Mouse (Mus musculus) embryonic facial prominence, embryonic 13.5 days (tissue): ENCODE data around the gene Nfkbie. TPM values are rescaled to one million over a fixed set of nuclear protein-coding genes. Genes with fewer than 3 reads are reported as not detected.

Experiments
- ATAC-seq: fragments of 200-750 bp; cut with Nextera tagmentation; 2 replicates; pipeline ENCODE4 v1.8.0; 2017; ENCODE audit warnings: low read depth; ENCODE audit not compliant: insufficient number of reproducible peaks, insufficient read depth, low FRiP score, low TSS enrichment
- H3K27ac ChIP-seq: fragments of 300-500 bp; sonication (generic); 2 replicates; pipeline ENCODE4 v1.5.1; 2015; ENCODE audit warnings: moderate library complexity, mild to moderate bottlenecking, inconsistent platforms
- H3K27me3 ChIP-seq: fragments of 300-500 bp; sonication (generic); 2 replicates; pipeline ENCODE4 v1.6.1; 2015; ENCODE audit warnings: mild to moderate bottlenecking, inconsistent platforms
- H3K36me3 ChIP-seq: fragments of 300-500 bp; sonication (generic); 2 replicates; pipeline ENCODE4 v1.6.1; 2015; ENCODE audit warnings: mild to moderate bottlenecking, inconsistent platforms
- H3K4me1 ChIP-seq: fragments of 300-500 bp; sonication (generic); 2 replicates; pipeline ENCODE4 v1.6.1; 2015; ENCODE audit warnings: inconsistent platforms
- H3K4me2 ChIP-seq: fragments of 300-500 bp; sonication (generic); 2 replicates; pipeline ENCODE4 v1.6.1; 2015; ENCODE audit warnings: moderate library complexity, mild to moderate bottlenecking, inconsistent platforms
- H3K4me3 ChIP-seq: fragments of 300-500 bp; sonication (generic); 2 replicates; pipeline ENCODE4 v1.5.1; 2015; ENCODE audit warnings: mild to moderate bottlenecking, inconsistent platforms
- H3K9ac ChIP-seq: fragments of 300-500 bp; sonication (generic); 2 replicates; pipeline ENCODE4 v1.6.1; 2015; ENCODE audit warnings: mild to moderate bottlenecking, inconsistent platforms
- H3K9me3 ChIP-seq: fragments of 300-500 bp; sonication (generic); 2 replicates; pipeline ENCODE4 v1.6.1; 2016; ENCODE audit warnings: inconsistent platforms
- WGBS: fragments of 180-500 bp; shearing (Covaris S2); methylation state at CpG from one replicate; pipeline ENCODE4 v1.1.7; 2015; ENCODE audit warnings: mixed read lengths; 5-methylcytosine and 5-hydroxymethylcytosine counted together
- polyA plus RNA-seq: library from polyadenylated mRNA; unstranded; fragments of >200 nt; fragmentation: Nextera tagmentation; extraction: Ambion mirVana; gene quantifications from 2 replicates; pipeline ENCODE4 v1.2.1, GENCODE M21; 2015

Nfkbie gene
- 4.7 TPM in 2 replicates for polyA plus RNA-seq

GRCm38 (mm10) chr17:45555452-45556106 is at the start of gene Nfkbie:
Gene Nfkbie, plus strand, starts transcription at chr17:45555703.
- WGBS: under 1% methylated on average over 45 of the region's 45 CpGs
- peaks cover 34% of the 10 kb centered on the region for H3K4me1 ChIP-seq
- H3K27me3 ChIP-seq: peaks cover 27% of the 10 kb centered on the region
- H3K4me3 ChIP-seq: peak within 1 kb of the TSS; percentile 68
- no peaks in the 10 kb centered on the region for H3K9me3 ChIP-seq
- no peak within 1 kb of the TSS; the same call in 1 of the 2 replicates for H3K27ac ChIP-seq
- H3K36me3 ChIP-seq: peaks cover 3% of the 10 kb centered on the region; the same call in 1 of the 2 replicates
- H3K4me2 ChIP-seq: peak within 1 kb of the TSS; percentile 97
- ATAC-seq: peak; percentile 63
- H3K9ac ChIP-seq: peak within 1 kb of the TSS; percentile 82

- Histone ChIP-seq H3K4me1 (peaks cover 15% of the 10 kb centered on the region), H3K4me3 (peak overlapping the region; percentile 81; the same call in 1 of the 2 replicates), H3K36me3 (peaks cover 23% of the 10 kb centered on the region), H3K27ac (no peak overlapping the region), H3K27me3 (no peaks in the 10 kb centered on the region), H3K9ac (peak overlapping the region; percentile 23; the same call in 1 of the 2 replicates), H3K4me2 (peak overlapping the region; percentile 56), H3K9me3 (no peaks in the 10 kb centered on the region)
- no peak for ATAC-seq
- WGBS: 66% methylated on average over 6 of the region's 6 CpGs
Observed at GRCm38 (mm10) chr17:45505941-45506465, 49.5 kb upstream of the Nfkbie start.

- ATAC-seq: peak; percentile 92
- H3K9me3 ChIP-seq: no peaks in the 10 kb centered on the region
- peaks cover 15% of the 10 kb centered on the region for H3K4me1 ChIP-seq
- peak within 1 kb of the TSS; percentile 81 for H3K4me3 ChIP-seq
- peaks cover 30% of the 10 kb centered on the region for H3K36me3 ChIP-seq
- WGBS: under 1% methylated on average over 42 of the region's 42 CpGs
- peak within 1 kb of the TSS; percentile 82 for H3K27ac ChIP-seq
- no peaks in the 10 kb centered on the region for H3K27me3 ChIP-seq
- peak within 1 kb of the TSS; percentile 56 for H3K4me2 ChIP-seq
- peak within 1 kb of the TSS; percentile 79 for H3K9ac ChIP-seq
Observed at GRCm38 (mm10) chr17:45506700-45507189, 48.8 kb upstream of the Nfkbie start, which contains the start of gene Aars2. Gene Aars2, plus strand, starts transcription at chr17:45506841.

- Histone ChIP-seq H3K4me3 (no peak overlapping the region), H3K4me1 (peaks cover 14% of the 10 kb centered on the region)
- WGBS: 93% methylated on average over 4 of the region's 4 CpGs
Observed at GRCm38 (mm10) chr17:45510871-45511270, 44.6 kb upstream of the Nfkbie start.

GRCm38 (mm10) chr17:45511757-45512156 is 43.7 kb upstream of the Nfkbie start:
- peaks cover 8% of the 10 kb centered on the region for H3K4me1 ChIP-seq
- no peak overlapping the region for H3K4me3 ChIP-seq
- no peak overlapping the region for H3K4me2 ChIP-seq
- no peaks in the 10 kb centered on the region for H3K27me3 ChIP-seq
- H3K36me3 ChIP-seq: peaks cover 54% of the 10 kb centered on the region
- H3K9me3 ChIP-seq: no peaks in the 10 kb centered on the region
- no peak overlapping the region for H3K27ac ChIP-seq
- no peak overlapping the region for H3K9ac ChIP-seq
- ATAC-seq: no peak
- WGBS: 90% methylated on average over 4 of the region's 4 CpGs

More at GRCm38 (mm10) chr17:45510871-45511270, 44.6 kb upstream of the Nfkbie start:
- no peak for ATAC-seq
- no peaks in the 10 kb centered on the region for H3K27me3 ChIP-seq
- H3K27ac ChIP-seq: no peak overlapping the region
- no peak overlapping the region for H3K4me2 ChIP-seq
- peaks cover 46% of the 10 kb centered on the region for H3K36me3 ChIP-seq
- H3K9ac ChIP-seq: no peak overlapping the region
- H3K9me3 ChIP-seq: no peaks in the 10 kb centered on the region

GRCm38 (mm10) chr17:45515204-45515726 is 40.2 kb upstream of the Nfkbie start:
- no peak for ATAC-seq
- WGBS: 56% methylated on average over 15 of the region's 15 CpGs
- H3K36me3 ChIP-seq: peaks cover 72% of the 10 kb centered on the region
- H3K4me2 ChIP-seq: no peak overlapping the region
- H3K9ac ChIP-seq: no peak overlapping the region
- H3K4me1 ChIP-seq: no peaks in the 10 kb centered on the region
- H3K27me3 ChIP-seq: no peaks in the 10 kb centered on the region
- no peaks in the 10 kb centered on the region for H3K9me3 ChIP-seq
- no peak overlapping the region for H3K4me3 ChIP-seq
- H3K27ac ChIP-seq: no peak overlapping the region

GRCm38 (mm10) chr17:45515806-45516205 is 39.7 kb upstream of the Nfkbie start:
- Histone ChIP-seq H3K9ac (no peak overlapping the region), H3K9me3 (no peaks in the 10 kb centered on the region), H3K4me1 (no peaks in the 10 kb centered on the region), H3K4me2 (no peak overlapping the region), H3K4me3 (no peak overlapping the region), H3K27me3 (no peaks in the 10 kb centered on the region), H3K36me3 (peaks cover 72% of the 10 kb centered on the region), H3K27ac (no peak overlapping the region)
- WGBS: 82% methylated on average over 10 of the region's 10 CpGs
- no peak for ATAC-seq

GRCm38 (mm10) chr17:45516488-45516887 is 39.0 kb upstream of the Nfkbie start:
- H3K27me3 ChIP-seq: no peaks in the 10 kb centered on the region
- peaks cover 69% of the 10 kb centered on the region for H3K36me3 ChIP-seq
- no peak overlapping the region for H3K4me2 ChIP-seq
- no peak overlapping the region for H3K9ac ChIP-seq
- no peak overlapping the region for H3K4me3 ChIP-seq
- H3K27ac ChIP-seq: no peak overlapping the region
- 57% methylated on average over 8 of the region's 8 CpGs for WGBS
- no peak for ATAC-seq
- 0 out of 2 replicates have a peak, but pooled peaks cover 7% of the 10 kb centered on the region for H3K4me1 ChIP-seq
- H3K9me3 ChIP-seq: no peaks in the 10 kb centered on the region

GRCm38 (mm10) chr17:45517135-45517534 is 38.4 kb upstream of the Nfkbie start:
- no peak overlapping the region for H3K27ac ChIP-seq
- peaks cover 67% of the 10 kb centered on the region for H3K36me3 ChIP-seq
- H3K4me1 ChIP-seq: 0 out of 2 replicates have a peak, but pooled peaks cover 8% of the 10 kb centered on the region
- no peak overlapping the region for H3K9ac ChIP-seq
- no peak overlapping the region for H3K4me3 ChIP-seq
- H3K27me3 ChIP-seq: no peaks in the 10 kb centered on the region
- WGBS: 92% methylated on average over 21 of the region's 21 CpGs
- ATAC-seq: no peak
- no peaks in the 10 kb centered on the region for H3K9me3 ChIP-seq
- H3K4me2 ChIP-seq: no peak overlapping the region

- H3K4me3 ChIP-seq: no peak overlapping the region
- peaks cover 67% of the 10 kb centered on the region for H3K36me3 ChIP-seq
- WGBS: 89% methylated on average over 28 of the region's 28 CpGs
- H3K4me2 ChIP-seq: no peak overlapping the region
- no peaks in the 10 kb centered on the region for H3K27me3 ChIP-seq
- peaks cover 13% of the 10 kb centered on the region for H3K4me1 ChIP-seq
- H3K9ac ChIP-seq: no peak overlapping the region
- no peaks in the 10 kb centered on the region for H3K9me3 ChIP-seq
- ATAC-seq: no peak
- H3K27ac ChIP-seq: no peak overlapping the region
Observed at GRCm38 (mm10) chr17:45517549-45518215, 37.8 kb upstream of the Nfkbie start.

- WGBS: 90% methylated on average over 12 of the region's 12 CpGs
- Histone ChIP-seq H3K4me1 (peaks cover 21% of the 10 kb centered on the region), H3K9me3 (no peaks in the 10 kb centered on the region), H3K27me3 (peaks cover 6% of the 10 kb centered on the region), H3K36me3 (peaks cover 62% of the 10 kb centered on the region), H3K4me2 (no peak overlapping the region), H3K4me3 (no peak overlapping the region), H3K27ac (no peak overlapping the region), H3K9ac (no peak overlapping the region)
- no peak for ATAC-seq
Observed at GRCm38 (mm10) chr17:45518766-45519475, 36.6 kb upstream of the Nfkbie start.
